Mouse (Mus musculus): ENCODE results near the gene Tspan8. TPM values are rescaled to one million over a fixed set of nuclear protein-coding genes. Genes with fewer than 3 reads are reported as not detected.

Gene Tspan8
- polyA plus RNA-seq, 1 experiment: 1.4 TPM

DNA sequence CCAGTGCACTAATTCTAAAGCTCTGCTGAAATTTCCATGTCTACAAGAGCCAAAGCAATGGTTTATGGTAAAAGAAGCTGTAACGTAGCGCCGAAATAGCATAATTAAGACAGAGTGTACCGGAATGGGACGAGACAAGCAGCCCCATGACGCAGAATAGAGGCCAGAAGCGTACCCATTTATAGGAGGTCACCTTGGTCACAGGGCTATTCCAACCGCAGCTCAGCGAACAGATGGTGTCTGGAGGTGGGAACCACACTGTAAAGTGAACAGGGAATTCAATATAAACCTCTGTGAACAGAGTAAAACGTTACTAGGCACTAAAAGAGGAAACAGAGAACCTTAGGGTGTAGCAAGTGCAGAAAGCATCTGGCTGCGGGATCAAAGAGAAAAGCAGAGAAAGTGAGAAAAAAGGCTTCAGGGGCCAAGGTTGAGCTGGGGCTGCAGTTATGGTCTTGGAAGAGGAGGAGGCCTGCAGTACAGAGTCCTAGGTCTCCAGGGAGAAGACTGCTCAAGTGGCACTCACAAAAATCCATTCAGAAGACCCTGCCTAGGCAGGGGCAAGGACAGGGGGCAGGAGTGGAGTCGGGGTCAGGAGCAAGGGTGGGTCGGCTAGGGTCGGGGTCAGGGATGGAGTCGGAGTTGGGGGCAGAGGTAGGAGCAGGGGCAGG lies 43.7 kb downstream of the Tspan8 start:
- Histone ChIP-seq H3K36me3 (ENCODE audit: control insufficient read depth, insufficient read depth) (no peaks in the 10 kb centered on the region), H3K4me2 (ENCODE audit: low read depth) (no peak overlapping the region), H3K27me3 (ENCODE audit: control insufficient read depth, insufficient read depth, insufficient read length) (no peaks in the 10 kb centered on the region), H3K79me2 (ENCODE audit: control insufficient read depth, insufficient read depth) (no peaks in the 10 kb centered on the region), H3K4me3 (no peak overlapping the region), H3ac (ENCODE audit: control insufficient read depth, insufficient read length) (no peak overlapping the region)
- TF ChIP-seq POLR2AphosphoS2 (IDR thresholded peaks at IDR 0.05; ENCODE audit: insufficient read length, low read depth): no peak
- TF ChIP-seq TCF12 (IDR thresholded peaks at IDR 0.05; ENCODE audit: insufficient read depth, poor library complexity, severe bottlenecking): no peak
- no peak for TF ChIP-seq SRF (IDR thresholded peaks at IDR 0.05; ENCODE audit: control insufficient read depth, insufficient read length, low read depth)
- TF ChIP-seq POLR2A (IDR thresholded peaks at IDR 0.05; ENCODE audit: insufficient read length, low read depth): no peak
- no peak for TF ChIP-seq CEBPB (IDR thresholded peaks at IDR 0.05; ENCODE audit: insufficient read depth, poor library complexity, severe bottlenecking)
- TF ChIP-seq TCF3 (IDR thresholded peaks at IDR 0.05; ENCODE audit: insufficient read length, low read depth): no peak
- TF ChIP-seq USF1 (IDR thresholded peaks at IDR 0.05; ENCODE audit: low read depth): no peak
- no peak for TF ChIP-seq MYOD1 (IDR thresholded peaks at IDR 0.05; ENCODE audit: control insufficient read depth in 1 of 3, insufficient read length in 2 of 3, low read depth in 2 of 3)
- TF ChIP-seq E2F4 (IDR thresholded peaks at IDR 0.05; ENCODE audit: insufficient read depth): no peak
- TF ChIP-seq REST (IDR thresholded peaks at IDR 0.05; ENCODE audit: insufficient read depth, insufficient read length): no peak
- TF ChIP-seq MAX (IDR thresholded peaks at IDR 0.05; ENCODE audit: low read depth): no peak
- TF ChIP-seq MYOG (IDR thresholded peaks at IDR 0.05; ENCODE audit: control insufficient read depth in 1 of 3, insufficient read depth in 1 of 3, insufficient read length in 2 of 3, low read depth in 2 of 3): no peak

DNA sequence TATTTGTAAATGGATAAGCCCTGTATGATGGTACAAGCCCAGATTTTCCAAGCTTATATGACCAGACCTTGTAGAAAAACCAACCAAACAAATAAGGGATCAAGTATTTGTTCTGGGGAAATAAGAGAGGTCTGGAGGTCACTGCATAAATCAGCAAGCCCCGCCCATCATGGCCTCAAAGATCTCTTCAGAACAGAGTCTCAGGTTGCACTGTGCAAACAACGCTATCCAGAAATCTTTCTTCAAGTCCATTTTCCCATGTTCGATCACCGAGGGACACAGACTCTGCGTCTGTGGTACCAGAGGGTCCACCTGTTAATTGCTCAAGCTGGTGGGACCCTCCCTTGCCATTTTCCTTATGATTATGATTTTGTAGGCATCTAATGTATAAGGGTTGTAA lies 45.3 kb downstream of the Tspan8 start:
- no peak for TF ChIP-seq SRF (IDR thresholded peaks at IDR 0.05; ENCODE audit: control insufficient read depth, insufficient read length, low read depth)
- no peak for TF ChIP-seq TCF12 (IDR thresholded peaks at IDR 0.05; ENCODE audit: insufficient read depth, poor library complexity, severe bottlenecking)
- no peak for TF ChIP-seq MYOD1 (IDR thresholded peaks at IDR 0.05; ENCODE audit: control insufficient read depth in 1 of 3, insufficient read length in 2 of 3, low read depth in 2 of 3)
- TF ChIP-seq CEBPB (IDR thresholded peaks at IDR 0.05; ENCODE audit: insufficient read depth, poor library complexity, severe bottlenecking): no peak
- TF ChIP-seq USF1 (IDR thresholded peaks at IDR 0.05; ENCODE audit: low read depth): no peak
- TF ChIP-seq E2F4 (IDR thresholded peaks at IDR 0.05; ENCODE audit: insufficient read depth): no peak
- TF ChIP-seq POLR2AphosphoS2 (IDR thresholded peaks at IDR 0.05; ENCODE audit: insufficient read length, low read depth): no peak
- TF ChIP-seq MAX (IDR thresholded peaks at IDR 0.05; ENCODE audit: low read depth): no peak
- no peak for TF ChIP-seq POLR2A (IDR thresholded peaks at IDR 0.05; ENCODE audit: insufficient read length, low read depth)
- H3ac ChIP-seq (ENCODE audit: control insufficient read depth, insufficient read length): no peak overlapping the region
- no peak overlapping the region for H3K4me3 ChIP-seq
- no peaks in the 10 kb centered on the region for H3K79me2 ChIP-seq (ENCODE audit: control insufficient read depth, insufficient read depth)
- H3K36me3 ChIP-seq (ENCODE audit: control insufficient read depth, insufficient read depth): no peaks in the 10 kb centered on the region
- peak overlapping the region; percentile 62 for H3K4me2 ChIP-seq (ENCODE audit: low read depth)
- no peaks in the 10 kb centered on the region for H3K27me3 ChIP-seq (ENCODE audit: control insufficient read depth, insufficient read depth, insufficient read length)

- Histone ChIP-seq H3K27me3 (ENCODE audit: control insufficient read depth, insufficient read depth, insufficient read length) (no peaks in the 10 kb centered on the region), H3K79me2 (ENCODE audit: control insufficient read depth, insufficient read depth) (no peaks in the 10 kb centered on the region), H3ac (ENCODE audit: control insufficient read depth, insufficient read length) (no peak overlapping the region), H3K4me2 (ENCODE audit: low read depth) (no peak overlapping the region), H3K4me3 (no peak overlapping the region), H3K36me3 (ENCODE audit: control insufficient read depth, insufficient read depth) (no peaks in the 10 kb centered on the region)
- TF ChIP-seq MYOG (IDR thresholded peaks at IDR 0.05; ENCODE audit: control insufficient read depth in 1 of 3, insufficient read depth in 1 of 3, insufficient read length in 2 of 3, low read depth in 2 of 3) (no peak), REST (IDR thresholded peaks at IDR 0.05; ENCODE audit: insufficient read depth, insufficient read length) (no peak), POLR2AphosphoS2 (IDR thresholded peaks at IDR 0.05; ENCODE audit: insufficient read length, low read depth) (no peak), MYOD1 (IDR thresholded peaks at IDR 0.05; ENCODE audit: control insufficient read depth in 1 of 3, insufficient read length in 2 of 3, low read depth in 2 of 3) (no peak), E2F4 (IDR thresholded peaks at IDR 0.05; ENCODE audit: insufficient read depth) (no peak), CEBPB (IDR thresholded peaks at IDR 0.05; ENCODE audit: insufficient read depth, poor library complexity, severe bottlenecking) (no peak), SRF (IDR thresholded peaks at IDR 0.05; ENCODE audit: control insufficient read depth, insufficient read length, low read depth) (no peak), TCF3 (IDR thresholded peaks at IDR 0.05; ENCODE audit: insufficient read length, low read depth) (no peak), USF1 (IDR thresholded peaks at IDR 0.05; ENCODE audit: low read depth) (no peak), POLR2A (IDR thresholded peaks at IDR 0.05; ENCODE audit: insufficient read length, low read depth) (no peak), TCF12 (IDR thresholded peaks at IDR 0.05; ENCODE audit: insufficient read depth, poor library complexity, severe bottlenecking) (no peak), MAX (IDR thresholded peaks at IDR 0.05; ENCODE audit: low read depth) (no peak)
Measured at GRCm38 (mm10) chr10:115882757-115883156, 66.1 kb downstream of the Tspan8 start.

DNA sequence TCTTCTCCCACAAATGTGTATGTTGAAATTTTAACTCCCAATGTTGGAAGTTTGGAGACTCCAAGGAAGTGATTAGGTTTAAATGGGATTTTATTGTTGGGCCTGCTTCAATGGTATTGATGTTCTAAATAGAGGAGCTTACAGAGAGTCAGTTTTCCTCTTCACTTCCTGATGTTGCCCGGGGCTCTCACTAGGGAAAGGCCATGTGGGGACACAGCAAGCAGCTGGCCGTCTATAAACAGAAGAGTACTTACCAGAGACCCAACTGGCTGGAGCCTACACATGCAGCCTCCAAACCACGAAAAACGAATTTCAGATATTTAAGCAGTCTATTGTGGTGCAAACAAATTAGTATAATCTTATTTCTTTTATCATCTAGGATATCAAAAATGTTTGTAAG lies 75.3 kb downstream of the Tspan8 start:
- no peaks in the 10 kb centered on the region for H3K27me3 ChIP-seq (ENCODE audit: control insufficient read depth, insufficient read depth, insufficient read length)
- H3K36me3 ChIP-seq (ENCODE audit: control insufficient read depth, insufficient read depth): no peaks in the 10 kb centered on the region
- no peaks in the 10 kb centered on the region for H3K79me2 ChIP-seq (ENCODE audit: control insufficient read depth, insufficient read depth)
- no peak overlapping the region for H3K4me2 ChIP-seq (ENCODE audit: low read depth)
- no peak overlapping the region for H3ac ChIP-seq (ENCODE audit: control insufficient read depth, insufficient read length)
- H3K4me3 ChIP-seq: no peak overlapping the region
- TF ChIP-seq E2F4 (IDR thresholded peaks at IDR 0.05; ENCODE audit: insufficient read depth) (no peak), MYOG (IDR thresholded peaks at IDR 0.05; ENCODE audit: control insufficient read depth in 1 of 3, insufficient read depth in 1 of 3, insufficient read length in 2 of 3, low read depth in 2 of 3) (peak in 1 of 3 experiments; percentile 8)

DNA sequence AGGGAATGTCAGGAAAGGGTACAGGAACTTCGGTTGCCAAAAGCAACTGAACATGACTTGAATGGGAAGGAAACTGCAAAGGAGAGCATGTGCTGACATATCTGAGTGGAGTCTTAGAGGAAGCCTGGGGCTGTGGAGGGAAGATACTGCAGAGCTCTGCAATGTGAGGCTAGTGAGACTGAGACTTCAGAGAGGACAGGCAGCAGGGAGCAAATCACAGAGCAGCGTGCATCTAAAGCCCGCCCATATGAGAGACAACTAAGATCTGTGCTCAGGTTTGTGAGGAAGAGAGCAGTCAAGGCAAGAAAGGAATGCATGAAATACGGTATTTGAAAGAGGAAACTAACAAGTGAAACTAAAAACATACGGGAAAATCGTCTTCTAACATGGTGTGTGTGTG lies 76.3 kb downstream of the Tspan8 start:
- H3K36me3 ChIP-seq (ENCODE audit: control insufficient read depth, insufficient read depth): no peaks in the 10 kb centered on the region

More for the DNA sequence above, 76.3 kb downstream of the Tspan8 start:
- TF ChIP-seq E2F4 (IDR thresholded peaks at IDR 0.05; ENCODE audit: insufficient read depth) (no peak), CEBPB (IDR thresholded peaks at IDR 0.05; ENCODE audit: insufficient read depth, poor library complexity, severe bottlenecking) (no peak), MAX (IDR thresholded peaks at IDR 0.05; ENCODE audit: low read depth) (no peak), TCF3 (IDR thresholded peaks at IDR 0.05; ENCODE audit: insufficient read length, low read depth) (no peak), TCF12 (IDR thresholded peaks at IDR 0.05; ENCODE audit: insufficient read depth, poor library complexity, severe bottlenecking) (no peak), REST (IDR thresholded peaks at IDR 0.05; ENCODE audit: insufficient read depth, insufficient read length) (no peak), MYOD1 (IDR thresholded peaks at IDR 0.05; ENCODE audit: control insufficient read depth in 1 of 3, insufficient read length in 2 of 3, low read depth in 2 of 3) (no peak), USF1 (IDR thresholded peaks at IDR 0.05; ENCODE audit: low read depth) (no peak), SRF (IDR thresholded peaks at IDR 0.05; ENCODE audit: control insufficient read depth, insufficient read length, low read depth) (no peak), MYOG (IDR thresholded peaks at IDR 0.05; ENCODE audit: control insufficient read depth in 1 of 3, insufficient read depth in 1 of 3, insufficient read length in 2 of 3, low read depth in 2 of 3) (no peak)
- Histone ChIP-seq H3K27me3 (ENCODE audit: control insufficient read depth, insufficient read depth, insufficient read length) (no peaks in the 10 kb centered on the region), H3ac (ENCODE audit: control insufficient read depth, insufficient read length) (no peak overlapping the region), H3K4me2 (ENCODE audit: low read depth) (peak overlapping the region; percentile 62), H3K4me3 (no peak overlapping the region), H3K79me2 (ENCODE audit: control insufficient read depth, insufficient read depth) (no peaks in the 10 kb centered on the region)

Measured in myocyte (in vitro differentiated cells).